In the genomic region with DNA sequence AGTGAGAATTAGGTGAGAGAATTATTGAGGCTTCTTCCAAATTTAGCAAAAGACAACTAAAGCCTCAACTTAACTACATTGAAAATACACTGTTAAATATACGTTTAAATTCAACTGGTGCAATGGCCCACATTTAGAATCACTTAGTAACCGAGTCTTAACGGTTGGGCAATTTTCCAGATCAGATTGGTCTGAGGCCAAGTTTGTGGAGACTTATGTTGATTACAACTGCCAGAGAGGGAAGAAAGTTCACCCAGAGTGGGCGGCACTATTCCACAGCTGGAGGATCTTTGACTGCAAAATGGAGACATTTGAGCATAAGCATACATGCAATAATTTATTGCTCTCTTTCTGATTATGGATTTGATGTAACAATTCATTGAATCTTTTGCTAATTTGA, we compare ENCODE assay signal across 11 mouse cellular contexts.
DNase-seq lines count a peak whose midpoint lies in the region; ATAC-seq and TF ChIP-seq lines count a peak whose summit lies in the region.
"Had no signal": no experiment of that assay in that cellular context is flagged by ENCODE, and none has a peak within 500 bp of the region (broad histone marks: within the 10 kb centered on the region; RNA-seq: fewer than 3 reads in every experiment).

No protein-coding gene starts in this region.

- H3K27ac ChIP-seq in lung, embryonic 14.5 days (ENCODE audit: low read depth) = no peak overlapping the region
- H3K27ac ChIP-seq in layer of hippocampus, adult 2 months = no peak overlapping the region
- H3K27ac ChIP-seq: forebrain, embryonic 13.5 days had no signal

- 33% methylated on average over 4 of the region's 4 CpGs for WGBS in lung, embryonic 14.5 days
- WGBS in lung, adult 2 months = 13% methylated on average over 4 of the region's 4 CpGs

- no peak overlapping the region for H3K4me3 ChIP-seq in lung, embryonic 14.5 days (ENCODE audit: low read depth, low read length)
- H3K4me3 ChIP-seq in lung, adult 2 months (replicated peaks; ENCODE audit: extremely low read depth, low read depth, low read length) = no peak overlapping the region
- no peak overlapping the region for H3K4me3 ChIP-seq in layer of hippocampus, adult 2 months
- H3K4me3 ChIP-seq: forebrain, embryonic 13.5 days had no signal

- peak; percentile 20 to 31 for DNase-seq in cerebellum, postnatal 10 days
- DNase-seq in cerebellum, adult 9-10 months = no peak
- peak; percentile 97 for DNase-seq in lung, embryonic 14.5 days
- DNase-seq in lung, adult 2 months = no peak
- peak; percentile 74 for DNase-seq in adrenal gland, postnatal 10 days
- peak; percentile 67 to 73 for DNase-seq in kidney, postnatal 25 days
- no peak for DNase-seq in layer of hippocampus, adult 2 months (ENCODE audit: low spot score in 2 of 2)
- DNase-seq in frontal cortex, postnatal 10 days (ENCODE audit: low spot score in 2 of 2) = no peak
- DNase-seq: cerebellum, postnatal 36 days had no signal

- H3K4me1 ChIP-seq in lung, embryonic 14.5 days (ENCODE audit: insufficient read depth) = peaks cover 3% of the 10 kb centered on the region; the same call in 1 of the 2 replicates
- no peaks in the 10 kb centered on the region for H3K4me1 ChIP-seq in lung, adult 2 months (ENCODE audit: control insufficient read depth, insufficient read depth, low read length)
- H3K4me1 ChIP-seq: forebrain, embryonic 13.5 days had no signal

- no peak overlapping the region for H3K4me2 ChIP-seq in lung, embryonic 14.5 days
- H3K4me2 ChIP-seq: forebrain, embryonic 13.5 days had no signal

- H3K27me3 ChIP-seq in lung, embryonic 14.5 days (ENCODE audit: insufficient read depth, low read length) = no peaks in the 10 kb centered on the region
- H3K27me3 ChIP-seq: forebrain, embryonic 13.5 days had no signal

- no peaks in the 10 kb centered on the region for H3K36me3 ChIP-seq in lung, embryonic 14.5 days (ENCODE audit: insufficient read depth)

- H3K9ac ChIP-seq in lung, embryonic 14.5 days = no peak overlapping the region
- H3K9ac ChIP-seq: forebrain, embryonic 13.5 days had no signal

- no peak for TF ChIP-seq CTCF in lung, embryonic 14.5 days (IDR thresholded peaks at IDR 0.05; ENCODE audit: low read depth)
- no peak for TF ChIP-seq CTCF in lung, adult 2 months (IDR thresholded peaks at IDR 0.05; ENCODE audit: insufficient read depth, low read length)
- no peak for TF ChIP-seq CTCF in layer of hippocampus, adult 2 months (conservative IDR thresholded peaks at IDR 0.05)

- peak; percentile 65; the same call in 1 of the 2 replicates for ATAC-seq in lung, embryonic 14.5 days (ENCODE audit: insufficient read depth)
- ATAC-seq: forebrain, embryonic 13.5 days; midbrain, embryonic 16.5 days had no signal

- H3K9me3 ChIP-seq in lung, embryonic 14.5 days (ENCODE audit: low read depth, low read length) = no peaks in the 10 kb centered on the region
- H3K9me3 ChIP-seq: forebrain, embryonic 13.5 days had no signal

- no peak for TF ChIP-seq POLR2A in lung, adult 2 months (IDR thresholded peaks at IDR 0.05; ENCODE audit: borderline replicate concordance, extremely low read depth, low read depth, low read length)

Comparison
In these comparisons a context has a peak if more than half of its experiments do, and no peak if none do; other contexts are left out.
1. DNase-seq: peak in cerebellum, postnatal 10 days (2 of 2), lung, embryonic 14.5 days (single experiment), adrenal gland, postnatal 10 days (single experiment) and kidney, postnatal 25 days (2 of 2); none in cerebellum, adult 9-10 months (single experiment), lung, adult 2 months (single experiment), layer of hippocampus, adult 2 months (0 of 2) and frontal cortex, postnatal 10 days (0 of 2).